Mouse (Mus musculus): Measurements from ENCODE around the gene Kiss1r. TPM values are rescaled to one million over a fixed set of nuclear protein-coding genes. Genes with fewer than 3 reads are reported as not detected.
"Not testable (repeated sequence)": the region's sequence is repeated elsewhere in the genome, so short reads cannot be mapped to it uniquely, and the experiment has no call there.

Kiss1r gene
- polyA plus RNA-seq, 1 experiment from 2014 or later, result 0.87 TPM

DNA sequence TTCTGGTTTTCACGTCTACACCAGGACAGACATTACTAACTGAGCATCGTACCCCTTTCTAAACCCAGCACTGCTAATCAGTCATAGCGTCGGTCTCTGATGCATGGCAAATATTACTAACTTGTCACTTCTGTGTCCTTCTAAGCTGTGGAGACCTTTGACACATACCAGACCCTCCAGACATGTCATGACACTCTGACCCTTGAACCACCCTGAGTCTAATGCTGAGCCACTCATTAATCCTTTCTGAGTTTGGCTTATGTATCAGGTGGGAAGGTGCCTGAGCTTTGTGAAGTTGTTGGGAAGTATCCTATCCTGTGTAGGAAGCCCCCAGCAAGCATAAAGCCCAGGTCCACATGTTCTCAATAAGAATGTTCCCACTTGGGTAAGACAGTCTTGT is 33.1 kb downstream of the Kiss1r start:
- H3K4me3 ChIP-seq, result no peak overlapping the region
- no peaks in the 10 kb centered on the region for H3K9me3 ChIP-seq
- no peak overlapping the region for H3K27ac ChIP-seq
- WGBS, result 79% methylated on average over 4 of the region's 4 CpGs
- no peak overlapping the region for H3K9ac ChIP-seq
- no peak for ATAC-seq (ENCODE audit: borderline replicate concordance, extremely low read depth, low FRiP score, low TSS enrichment)
- H3K4me2 ChIP-seq, result no peak overlapping the region
- peaks cover 40% of the 10 kb centered on the region for H3K36me3 ChIP-seq
- peaks cover 29% of the 10 kb centered on the region for H3K4me1 ChIP-seq
- H3K27me3 ChIP-seq, result no peaks in the 10 kb centered on the region

GRCm38 (mm10) chr10:79950661-79951060 is 33.9 kb downstream of the Kiss1r start:
- 83% methylated on average over 18 of the region's 18 CpGs for WGBS
- Histone ChIP-seq H3K36me3 (peaks cover 40% of the 10 kb centered on the region), H3K9ac (no peak overlapping the region), H3K27me3 (no peaks in the 10 kb centered on the region), H3K4me2 (no peak overlapping the region), H3K4me1 (peaks cover 21% of the 10 kb centered on the region), H3K4me3 (no peak overlapping the region), H3K27ac (no peak overlapping the region), H3K9me3 (no peaks in the 10 kb centered on the region)
- ATAC-seq (ENCODE audit: borderline replicate concordance, extremely low read depth, low FRiP score, low TSS enrichment), result no peak

DNA sequence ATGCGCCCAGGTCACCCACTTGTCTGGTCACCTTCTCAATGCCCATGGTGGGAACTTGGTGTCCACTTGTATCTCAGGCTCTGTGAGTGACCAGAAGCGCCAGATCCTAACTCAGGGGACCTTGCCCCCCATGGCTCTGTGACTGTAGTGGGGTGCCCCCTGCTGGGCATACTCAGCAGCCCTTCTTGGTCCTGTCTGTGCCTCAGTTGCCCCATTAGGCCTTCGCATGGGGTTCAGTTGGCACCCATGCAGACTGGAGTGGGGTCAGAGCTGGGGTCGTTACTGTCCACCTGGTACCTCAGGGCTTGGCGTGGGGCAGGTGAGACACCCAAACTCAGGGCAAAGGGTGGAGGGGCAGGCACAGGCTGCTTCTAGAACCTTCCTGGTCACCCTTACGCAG is 37.2 kb downstream of the Kiss1r start:
- no peak overlapping the region for H3K27ac ChIP-seq
- H3K4me1 ChIP-seq, result peaks cover 11% of the 10 kb centered on the region; the same call in 1 of the 2 replicates
- no peak overlapping the region for H3K4me2 ChIP-seq
- no peaks in the 10 kb centered on the region for H3K27me3 ChIP-seq
- peaks cover 39% of the 10 kb centered on the region for H3K36me3 ChIP-seq
- no peak for ATAC-seq (ENCODE audit: borderline replicate concordance, extremely low read depth, low FRiP score, low TSS enrichment)
- 85% methylated on average over 6 of the region's 6 CpGs for WGBS
- no peaks in the 10 kb centered on the region for H3K9me3 ChIP-seq
- H3K9ac ChIP-seq, result no peak overlapping the region
- H3K4me3 ChIP-seq, result no peak overlapping the region

GRCm38 (mm10) chr10:79955691-79956090 is 38.9 kb downstream of the Kiss1r start:
- WGBS, result 63% methylated on average over 9 of the region's 9 CpGs
- Histone ChIP-seq H3K9ac (no peak overlapping the region), H3K4me1 (peaks cover 14% of the 10 kb centered on the region)

GRCm38 (mm10) chr10:79956643-79957154 is 39.9 kb downstream of the Kiss1r start:
- H3K4me3 ChIP-seq, result no peak overlapping the region
- H3K9ac ChIP-seq, result no peak overlapping the region
- no peak for ATAC-seq (ENCODE audit: borderline replicate concordance, extremely low read depth, low FRiP score, low TSS enrichment)

More at GRCm38 (mm10) chr10:79955691-79956090, 38.9 kb downstream of the Kiss1r start:
- peaks cover 23% of the 10 kb centered on the region for H3K36me3 ChIP-seq
- H3K4me3 ChIP-seq, result no peak overlapping the region
- no peak overlapping the region for H3K4me2 ChIP-seq
- ATAC-seq (ENCODE audit: borderline replicate concordance, extremely low read depth, low FRiP score, low TSS enrichment), result no peak
- no peak overlapping the region for H3K27ac ChIP-seq
- no peaks in the 10 kb centered on the region for H3K27me3 ChIP-seq
- no peaks in the 10 kb centered on the region for H3K9me3 ChIP-seq

DNA sequence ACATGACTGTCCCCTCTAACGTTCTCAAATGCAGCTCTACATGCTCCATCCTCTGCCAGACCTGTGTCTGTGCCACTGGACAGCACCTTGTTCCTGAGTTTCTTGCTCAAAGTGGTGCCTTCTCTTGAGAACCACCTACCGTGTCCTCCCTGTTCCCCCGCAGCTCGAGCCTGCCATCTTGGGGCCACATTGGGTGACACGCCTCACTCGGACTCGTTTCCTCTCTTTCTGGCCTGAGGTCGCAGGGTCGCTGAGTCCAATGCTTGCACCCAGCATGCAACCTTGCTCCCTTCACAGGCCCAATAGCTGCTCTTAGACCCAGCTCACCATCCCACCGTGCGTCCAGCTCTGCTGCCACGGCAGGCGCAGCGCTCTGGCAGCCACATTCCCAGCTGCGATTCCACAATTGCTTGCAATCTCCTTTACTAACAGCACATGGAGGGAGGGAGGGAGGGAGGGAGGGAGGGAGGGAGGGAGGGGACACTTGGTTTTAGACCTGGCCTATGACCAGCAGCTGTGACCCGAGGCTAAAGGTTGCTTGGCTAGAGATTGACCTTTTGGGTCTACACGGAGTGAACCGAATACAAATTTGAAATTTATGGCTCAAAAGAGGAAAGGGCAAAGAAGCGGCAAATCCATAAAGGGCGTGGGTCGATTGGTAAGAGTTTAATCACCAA is 41.5 kb downstream of the Kiss1r start:
- no peak overlapping the region for H3K9ac ChIP-seq
- H3K4me3 ChIP-seq, result no peak overlapping the region
- 15% methylated on average over 21 of the region's 21 CpGs for WGBS
- H3K4me1 ChIP-seq, result peaks cover 23% of the 10 kb centered on the region
- no peaks in the 10 kb centered on the region for H3K9me3 ChIP-seq
- H3K27ac ChIP-seq, result no peak overlapping the region
- no peak for ATAC-seq (ENCODE audit: borderline replicate concordance, extremely low read depth, low FRiP score, low TSS enrichment)
- H3K27me3 ChIP-seq, result no peaks in the 10 kb centered on the region
- peaks cover 21% of the 10 kb centered on the region for H3K36me3 ChIP-seq
- H3K4me2 ChIP-seq, result peak overlapping the region; percentile 29; the same call in 1 of the 2 replicates

More at GRCm38 (mm10) chr10:79956643-79957154, 39.9 kb downstream of the Kiss1r start:
- no peaks in the 10 kb centered on the region for H3K9me3 ChIP-seq
- peaks cover 17% of the 10 kb centered on the region for H3K36me3 ChIP-seq
- no peaks in the 10 kb centered on the region for H3K27me3 ChIP-seq
- peaks cover 23% of the 10 kb centered on the region for H3K4me1 ChIP-seq
- no peak overlapping the region for H3K27ac ChIP-seq
- no peak overlapping the region for H3K4me2 ChIP-seq
- WGBS, result 31% methylated on average over 4 of the region's 4 CpGs

DNA sequence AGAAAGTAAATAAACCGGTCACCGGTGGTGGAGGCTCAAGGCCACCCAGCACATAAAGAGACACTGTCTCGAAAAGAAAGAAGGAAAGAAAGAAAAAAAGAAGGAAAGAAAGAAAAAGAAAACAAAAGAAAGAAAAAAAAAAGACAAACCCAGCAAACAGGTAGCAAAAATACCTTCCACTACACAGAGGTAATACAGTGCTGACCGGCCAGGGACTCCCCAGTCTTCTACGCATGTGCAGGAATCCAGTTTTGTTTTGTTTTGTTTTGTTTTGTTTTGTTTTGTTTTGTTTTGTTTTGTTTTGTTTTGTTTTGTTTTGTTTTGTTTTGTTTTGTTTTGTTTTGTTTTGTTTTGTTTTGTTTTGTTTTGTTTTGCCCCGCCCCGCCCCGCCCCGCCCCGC is 42.6 kb downstream of the Kiss1r start:
- ATAC-seq (ENCODE audit: borderline replicate concordance, extremely low read depth, low FRiP score, low TSS enrichment); H3K27ac ChIP-seq: not testable (repeated sequence)
- H3K4me2 ChIP-seq, result peak overlapping the region; percentile 75

DNA sequence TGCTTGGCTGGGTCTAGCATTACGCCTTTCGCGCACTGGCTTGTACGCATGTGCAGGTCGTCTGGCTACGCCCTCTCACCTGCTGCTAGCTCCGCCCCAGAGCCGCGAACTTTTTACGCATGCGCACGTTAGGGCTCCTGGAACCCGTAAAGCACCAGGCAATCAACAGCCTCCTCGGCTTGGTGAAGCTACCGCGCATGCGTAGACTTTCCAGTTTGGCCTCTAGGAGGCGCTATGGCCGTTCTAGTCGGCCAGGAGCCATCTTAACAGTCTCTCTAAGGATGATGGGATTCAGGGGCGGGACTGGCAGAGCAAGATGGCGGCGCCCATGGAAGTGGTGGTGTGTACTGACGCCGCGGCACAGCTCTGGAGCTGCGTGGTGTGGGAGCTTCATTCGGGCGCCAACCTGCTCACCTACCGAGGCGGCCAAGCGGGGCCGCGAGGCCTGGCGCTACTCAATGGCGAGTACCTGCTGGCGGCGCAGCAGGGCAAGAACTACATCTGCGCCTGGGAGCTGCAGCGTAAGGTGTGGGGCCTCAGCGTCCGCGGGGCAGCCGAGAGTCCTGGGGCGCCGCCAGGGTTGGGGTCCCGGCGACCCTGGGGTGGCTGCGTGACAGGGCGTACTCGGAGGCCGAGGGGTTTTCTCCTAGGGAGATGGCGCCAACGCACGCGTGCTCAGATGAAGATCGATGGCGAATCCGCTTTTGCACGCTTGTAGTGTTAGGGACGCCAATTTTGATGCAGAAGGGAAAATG is 43.3 kb downstream of the Kiss1r start, which contains the start of gene Wdr18:
Gene Wdr18, plus strand, starts transcription at position 306 of the 755 bp plus-strand sequence.
- peak within 1 kb of the TSS; percentile 98 for H3K4me3 ChIP-seq
- peaks cover 35% of the 10 kb centered on the region for H3K36me3 ChIP-seq
- under 1% methylated on average over 61 of the region's 61 CpGs for WGBS
- ATAC-seq (ENCODE audit: borderline replicate concordance, extremely low read depth, low FRiP score, low TSS enrichment), result peak; percentile 95
- H3K4me1 ChIP-seq, result peaks cover 23% of the 10 kb centered on the region
- H3K4me2 ChIP-seq, result peak within 1 kb of the TSS; percentile 75
- H3K9ac ChIP-seq, result peak within 1 kb of the TSS; percentile 94
- H3K9me3 ChIP-seq, result no peaks in the 10 kb centered on the region
- H3K27me3 ChIP-seq, result no peaks in the 10 kb centered on the region
- peak within 1 kb of the TSS; percentile 65 for H3K27ac ChIP-seq

More for the DNA sequence above, 42.6 kb downstream of the Kiss1r start:
- peak overlapping the region; percentile 98 for H3K4me3 ChIP-seq
- peaks cover 29% of the 10 kb centered on the region for H3K36me3 ChIP-seq
- H3K9me3 ChIP-seq, H3K9ac ChIP-seq, H3K27me3 ChIP-seq: not testable (repeated sequence)
- WGBS, result 39% methylated on average over 8 of the region's 10 CpGs
- peaks cover 23% of the 10 kb centered on the region for H3K4me1 ChIP-seq

DNA sequence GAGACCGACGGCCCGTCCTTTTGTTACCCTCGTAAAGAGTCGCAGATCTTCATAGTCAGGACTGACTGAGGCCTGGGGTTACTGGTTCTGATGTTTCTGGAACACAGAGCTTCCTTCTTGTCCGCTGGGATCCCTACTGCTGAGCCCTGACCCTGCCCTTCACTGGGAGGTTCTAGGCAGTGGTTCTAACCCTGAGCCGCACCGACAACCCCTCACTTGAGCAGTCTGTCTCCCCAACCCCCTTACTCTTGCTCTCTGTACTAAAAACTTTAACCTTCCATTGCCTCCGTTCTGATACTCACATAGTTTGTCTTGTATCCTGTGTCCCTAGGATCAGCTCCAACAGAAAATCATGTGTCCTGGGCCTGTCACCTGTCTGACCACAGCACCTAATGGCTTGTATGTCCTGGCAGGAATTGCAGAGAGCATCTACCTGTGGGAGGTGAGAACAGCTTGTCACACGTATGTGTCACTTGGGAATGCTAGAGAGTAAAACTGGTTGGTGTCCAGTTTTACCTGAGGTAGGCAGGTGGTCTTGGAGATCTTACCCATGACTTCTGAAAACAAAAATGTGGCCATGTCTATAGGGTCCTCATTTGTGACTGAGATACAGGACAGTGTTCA is 44.0 kb downstream of the Kiss1r start:
- H3K4me2 ChIP-seq, result peak overlapping the region; percentile 75
- peaks cover 22% of the 10 kb centered on the region for H3K4me1 ChIP-seq
- peak overlapping the region; percentile 98 for H3K4me3 ChIP-seq
- peak overlapping the region; percentile 94 for H3K9ac ChIP-seq
- H3K27me3 ChIP-seq, result no peaks in the 10 kb centered on the region
- peaks cover 42% of the 10 kb centered on the region for H3K36me3 ChIP-seq
- no peaks in the 10 kb centered on the region for H3K9me3 ChIP-seq
- ATAC-seq (ENCODE audit: borderline replicate concordance, extremely low read depth, low FRiP score, low TSS enrichment), result no peak
- WGBS, result 9% methylated on average over 10 of the region's 10 CpGs
- H3K27ac ChIP-seq, result no peak overlapping the region

- Histone ChIP-seq H3K27ac (no peak overlapping the region), H3K4me2 (no peak overlapping the region), H3K4me1 (peaks cover 22% of the 10 kb centered on the region), H3K9me3 (no peaks in the 10 kb centered on the region), H3K4me3 (no peak overlapping the region), H3K9ac (no peak overlapping the region), H3K27me3 (peaks cover 6% of the 10 kb centered on the region), H3K36me3 (peaks cover 69% of the 10 kb centered on the region)
- no peak for ATAC-seq (ENCODE audit: borderline replicate concordance, extremely low read depth, low FRiP score, low TSS enrichment)
- 97% methylated on average over 7 of the region's 7 CpGs for WGBS
Measured at GRCm38 (mm10) chr10:79964727-79965126, 48.0 kb downstream of the Kiss1r start.

DNA sequence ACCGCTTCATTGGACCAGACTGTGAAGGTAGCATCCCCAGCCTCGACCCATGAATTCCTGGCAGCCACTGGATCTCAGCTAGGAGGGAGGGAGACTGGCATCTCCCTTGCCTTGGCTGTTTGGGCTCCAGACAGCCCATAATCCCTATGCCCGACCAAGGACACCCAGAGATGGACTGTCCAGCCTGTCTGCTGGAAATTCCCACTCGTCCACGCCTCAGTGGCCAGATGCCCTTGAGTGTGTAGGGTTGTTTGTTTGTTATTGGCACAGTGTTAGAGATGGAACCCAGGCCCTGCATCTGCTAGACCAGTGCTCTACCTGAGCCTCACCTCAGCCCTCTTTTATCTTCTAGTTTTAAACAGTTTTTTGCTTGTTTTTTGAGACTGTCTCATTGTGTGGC is 48.6 kb downstream of the Kiss1r start:
- Histone ChIP-seq H3K9me3 (no peaks in the 10 kb centered on the region), H3K36me3 (peaks cover 69% of the 10 kb centered on the region), H3K4me2 (no peak overlapping the region), H3K9ac (no peak overlapping the region), H3K27ac (no peak overlapping the region), H3K4me1 (peaks cover 26% of the 10 kb centered on the region), H3K4me3 (no peak overlapping the region), H3K27me3 (peaks cover 10% of the 10 kb centered on the region)
- no peak for ATAC-seq (ENCODE audit: borderline replicate concordance, extremely low read depth, low FRiP score, low TSS enrichment)
- WGBS, result 90% methylated on average over 5 of the region's 5 CpGs
